Mouse (Mus musculus) bone marrow macrophage, adult 2 months (primary cell): ENCODE results near the gene Pmepa1. TPM values are rescaled to one million over a fixed set of nuclear protein-coding genes. Genes with fewer than 3 reads are reported as not detected.

Experiments
- H3K27ac ChIP-seq: 2 replicates; pipeline ENCODE4 v1.5.1; 2012; ENCODE audit warnings: low read depth, low read length; ENCODE audit not compliant: insufficient read depth
- H3K4me1 ChIP-seq: 2 replicates; pipeline ENCODE4 v1.6.1; 2012; ENCODE audit warnings: low read length; ENCODE audit not compliant: control insufficient read depth, insufficient read depth
- H3K4me3 ChIP-seq: 2 replicates; pipeline ENCODE4 v1.5.1; 2012; ENCODE audit warnings: mild to moderate bottlenecking, low read length, moderate library complexity; ENCODE audit not compliant: insufficient read depth
- CTCF ChIP-seq: IDR thresholded peaks from 2 replicates; pipeline ENCODE4 v1.5.1; 2012; ENCODE audit warnings: low read depth, mild to moderate bottlenecking, low read length, moderate library complexity
- POLR2A ChIP-seq: IDR thresholded peaks from 2 replicates; pipeline ENCODE4 v1.6.1; 2012; ENCODE audit warnings: mild to moderate bottlenecking, low read depth, low read length, borderline replicate concordance
- polyA plus RNA-seq: library from polyadenylated mRNA; stranded (reverse); fragments of >200 nt; gene quantifications from 2 replicates; pipeline ENCODE4 v1.2.4, GENCODE M21; 2012; ENCODE audit not compliant: missing spikeins, insufficient read depth, insufficient read length

Gene Pmepa1
- polyA plus RNA-seq, 1 experiment = 1.5 TPM

DNA sequence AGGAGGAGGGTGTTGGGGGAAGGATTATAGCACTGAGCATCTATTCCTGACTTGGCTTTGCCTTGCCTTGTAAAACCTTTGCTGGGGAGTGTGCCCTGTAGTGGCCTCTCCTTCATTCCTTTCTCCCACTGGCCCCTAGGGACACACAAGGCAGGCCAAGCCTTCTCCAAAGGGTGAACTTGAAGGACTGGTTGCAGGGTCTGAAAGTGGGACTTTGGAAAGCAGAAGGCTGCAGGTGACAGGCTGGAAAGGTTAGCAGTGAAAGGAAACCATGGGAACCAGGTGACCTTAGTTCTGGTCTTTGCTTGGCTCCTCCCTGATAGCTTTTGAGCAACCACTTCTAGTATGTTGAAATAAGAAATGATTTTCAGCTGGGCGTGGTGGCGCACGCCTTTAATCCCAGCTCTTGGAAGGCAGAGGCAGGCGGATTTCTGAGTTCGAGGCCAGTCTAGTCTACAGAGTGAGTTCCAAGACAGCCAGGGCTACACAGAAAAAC, 58.5 kb downstream of the Pmepa1 start:
- peaks cover 9% of the 10 kb centered on the region for H3K4me1 ChIP-seq
- no peak overlapping the region for H3K27ac ChIP-seq
- TF ChIP-seq CTCF (no peak), POLR2A (no peak)
- no peak overlapping the region for H3K4me3 ChIP-seq

- no peak overlapping the region for H3K4me3 ChIP-seq
- TF ChIP-seq POLR2A (no peak), CTCF (no peak)
- peaks cover 9% of the 10 kb centered on the region for H3K4me1 ChIP-seq
- H3K27ac ChIP-seq = no peak overlapping the region
Observed at GRCm38 (mm10) chr2:173217246-173217645, 59.1 kb downstream of the Pmepa1 start.

DNA sequence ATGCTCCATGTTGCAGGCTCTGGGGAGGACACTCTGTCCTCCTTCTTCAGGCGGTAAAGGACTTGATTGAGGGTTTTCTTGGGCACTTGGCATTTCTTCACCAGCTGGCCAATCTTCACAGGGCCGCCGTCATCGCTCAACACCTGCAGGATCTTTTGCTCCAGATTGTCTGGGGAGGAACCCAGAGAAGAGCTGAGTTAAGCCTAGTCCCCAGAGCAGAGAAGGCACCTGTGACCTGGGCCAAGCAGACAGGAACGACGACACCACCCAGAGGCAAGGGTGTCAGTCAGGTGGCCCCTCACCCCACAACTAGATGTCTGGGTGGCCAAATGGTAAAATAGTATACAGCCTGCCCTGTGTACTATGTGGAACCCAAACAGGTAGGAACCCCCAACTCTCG, 59.5 kb downstream of the Pmepa1 start:
- no peak overlapping the region for H3K4me3 ChIP-seq
- H3K4me1 ChIP-seq = peaks cover 9% of the 10 kb centered on the region
- TF ChIP-seq CTCF (no peak), POLR2A (no peak)
- H3K27ac ChIP-seq = no peak overlapping the region

DNA sequence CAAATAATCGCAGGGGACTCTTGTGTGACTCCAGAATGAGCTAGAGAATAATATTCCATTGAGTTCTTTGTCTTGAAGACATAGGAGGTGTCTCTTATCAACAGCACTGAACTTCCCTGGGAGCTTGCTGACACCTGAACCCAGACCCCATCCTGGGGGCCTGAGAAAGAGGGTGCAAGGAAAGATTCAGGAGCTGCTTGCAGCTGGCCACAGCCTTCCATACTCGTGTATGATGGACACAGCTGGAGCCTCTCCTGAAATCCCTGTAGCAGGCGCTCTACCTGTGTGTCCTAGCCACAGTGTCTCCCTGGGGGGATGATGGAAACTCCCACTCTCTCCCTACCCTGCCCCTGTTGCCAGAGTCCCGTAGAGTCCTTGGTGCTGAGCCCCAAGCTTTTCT, 64.1 kb downstream of the Pmepa1 start:
- TF ChIP-seq POLR2A (no peak), CTCF (no peak)
- Histone ChIP-seq H3K4me3 (no peak overlapping the region), H3K27ac (no peak overlapping the region), H3K4me1 (no peaks in the 10 kb centered on the region)

GRCm38 (mm10) chr2:173209091-173209815, 67.1 kb downstream of the Pmepa1 start:
- Histone ChIP-seq H3K4me3 (no peak overlapping the region), H3K27ac (no peak overlapping the region), H3K4me1 (no peaks in the 10 kb centered on the region)
- TF ChIP-seq POLR2A = no peak
- TF ChIP-seq CTCF = no peak

- Histone ChIP-seq H3K27ac (no peak overlapping the region), H3K4me3 (no peak overlapping the region), H3K4me1 (no peaks in the 10 kb centered on the region)
- TF ChIP-seq POLR2A (no peak), CTCF (no peak)
Observed at GRCm38 (mm10) chr2:173207051-173207450, 69.3 kb downstream of the Pmepa1 start.

- H3K4me3 ChIP-seq = no peak overlapping the region
- H3K4me1 ChIP-seq = no peaks in the 10 kb centered on the region
- no peak overlapping the region for H3K27ac ChIP-seq
- no peak for TF ChIP-seq POLR2A
- TF ChIP-seq CTCF = no peak
Observed at GRCm38 (mm10) chr2:173205563-173206099, 70.7 kb downstream of the Pmepa1 start.

DNA sequence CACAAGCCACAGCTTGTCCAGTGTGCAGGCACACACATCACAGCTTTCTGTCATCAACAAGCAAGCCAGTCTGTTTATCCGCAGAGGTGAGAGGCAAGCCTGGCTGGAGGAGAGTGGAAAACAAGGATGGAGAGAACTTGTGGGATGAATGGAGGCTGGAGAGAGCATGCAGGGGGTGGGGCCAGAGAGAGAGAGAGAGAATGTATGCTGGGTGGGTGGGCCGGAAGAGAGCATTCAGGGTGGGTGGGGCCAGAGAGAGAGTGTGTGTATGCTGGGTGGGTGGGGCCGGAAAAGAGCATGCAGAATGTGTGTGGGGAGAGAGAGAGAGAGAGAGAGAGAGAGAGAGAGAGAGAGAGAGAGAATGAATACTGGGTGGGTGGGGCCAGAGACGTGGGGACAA, 71.7 kb downstream of the Pmepa1 start:
- H3K27ac ChIP-seq = no peak overlapping the region
- no peak overlapping the region for H3K4me3 ChIP-seq
- H3K4me1 ChIP-seq = no peaks in the 10 kb centered on the region
- TF ChIP-seq CTCF (no peak), POLR2A (no peak)

DNA sequence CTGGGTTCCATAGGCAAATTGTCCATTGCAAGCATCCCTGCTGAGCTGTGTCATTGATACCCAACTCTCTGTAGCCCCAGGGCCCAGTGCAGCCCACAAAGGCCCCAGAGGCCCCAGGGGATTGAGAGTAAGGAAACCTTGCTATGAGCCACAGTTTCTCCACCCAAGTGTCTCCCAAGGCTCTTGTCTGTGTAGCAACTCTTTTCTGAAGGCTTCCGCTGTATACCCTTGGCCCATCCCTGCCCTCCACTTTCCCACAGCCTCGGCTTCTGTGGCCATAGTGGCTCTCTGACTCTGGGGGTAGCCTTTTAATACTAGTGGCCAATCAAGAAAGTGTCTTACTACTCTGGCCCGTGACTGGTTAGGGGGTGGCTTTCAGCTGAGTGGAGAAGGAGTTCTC, 72.6 kb downstream of the Pmepa1 start:
- H3K4me1 ChIP-seq = no peaks in the 10 kb centered on the region
- no peak overlapping the region for H3K27ac ChIP-seq
- TF ChIP-seq CTCF (no peak), POLR2A (no peak)
- H3K4me3 ChIP-seq = no peak overlapping the region

DNA sequence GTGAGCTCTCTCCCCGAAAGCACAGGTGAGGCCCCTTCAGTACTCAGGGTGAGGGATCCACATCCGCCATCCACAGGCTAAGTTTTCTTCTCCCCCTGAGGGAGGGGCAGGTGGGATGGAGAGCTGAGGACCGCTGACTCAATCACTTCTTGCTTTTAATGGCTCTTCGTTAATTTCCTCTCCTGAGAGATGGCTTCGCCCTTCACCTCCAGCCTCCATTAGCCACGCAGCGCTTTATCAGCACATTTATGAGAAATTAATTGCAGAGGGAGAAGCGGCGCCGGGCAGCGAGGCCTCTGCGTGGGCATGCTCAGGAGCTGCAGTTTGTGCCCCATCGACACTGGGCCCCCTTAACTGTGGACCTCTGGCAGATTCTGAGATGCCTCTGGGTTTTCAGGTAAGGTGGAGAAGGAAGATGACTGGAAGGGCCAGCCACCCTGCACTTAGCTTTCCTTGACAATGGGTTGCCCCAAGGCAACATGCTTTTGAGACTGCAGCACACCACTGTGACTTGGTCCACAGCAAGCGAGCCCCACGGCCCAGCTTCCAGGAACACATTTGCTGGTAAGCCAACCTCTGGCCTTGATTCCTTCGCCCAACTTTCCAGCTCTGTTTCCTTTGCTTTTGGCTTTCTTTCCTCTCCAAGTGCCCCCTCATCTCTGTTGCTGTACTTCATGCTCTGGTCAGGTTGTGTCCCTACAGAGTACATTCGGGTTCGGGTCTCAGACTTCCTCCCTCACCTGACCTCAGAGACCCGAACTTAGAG, 73.2 kb downstream of the Pmepa1 start:
- no peak overlapping the region for H3K4me3 ChIP-seq
- TF ChIP-seq POLR2A = no peak
- TF ChIP-seq CTCF = no peak
- no peak overlapping the region for H3K27ac ChIP-seq
- H3K4me1 ChIP-seq = no peaks in the 10 kb centered on the region
